Mouse (Mus musculus) C2C12 (cell line): ENCODE results near the gene Slc43a3. TPM values are rescaled to one million over a fixed set of nuclear protein-coding genes. Genes with fewer than 3 reads are reported as not detected.

Experiments
- H3K27me3 ChIP-seq: one replicate; pipeline ENCODE4 v1.6.1; 2011; ENCODE audit not compliant: control insufficient read depth, insufficient read depth, insufficient read length
- H3K36me3 ChIP-seq: one replicate; pipeline ENCODE4 v1.6.1; 2011; ENCODE audit not compliant: control insufficient read depth, insufficient read depth
- H3K4me3 ChIP-seq: one replicate; pipeline ENCODE4 v1.5.1; 2011; ENCODE audit warnings: mild to moderate bottlenecking, control low read depth; ENCODE audit not compliant: poor library complexity, insufficient read depth, severe bottlenecking
- H3K79me2 ChIP-seq: one replicate; pipeline ENCODE4 v1.6.1; 2011; ENCODE audit not compliant: control insufficient read depth, insufficient read depth
- H3K79me3 ChIP-seq: one replicate; pipeline ENCODE4 v1.6.1; 2011; ENCODE audit warnings: low read depth, control low read depth
- H3ac ChIP-seq: one replicate; pipeline ENCODE3; 2011; ENCODE audit warnings: low read depth; ENCODE audit not compliant: control insufficient read depth, insufficient read length
- CEBPB ChIP-seq: IDR thresholded peaks from one replicate; pipeline ENCODE4 v1.6.1; 2011; ENCODE audit warnings: low read depth, mild to moderate bottlenecking, control low read depth, moderate library complexity
- CTCF ChIP-seq: IDR thresholded peaks from one replicate; pipeline ENCODE4 v1.5.1; 2011; ENCODE audit not compliant: control insufficient read depth, insufficient read depth, insufficient read length
- FOSL1 ChIP-seq: IDR thresholded peaks from one replicate; pipeline ENCODE4 v1.8.0; 2011; ENCODE audit warnings: mild to moderate bottlenecking, low read length; ENCODE audit not compliant: poor library complexity, insufficient read depth, severe bottlenecking
- MAX ChIP-seq: IDR thresholded peaks from one replicate; pipeline ENCODE4 v1.6.1; 2011; ENCODE audit warnings: mild to moderate bottlenecking, control low read depth
- MYOD1 ChIP-seq: IDR thresholded peaks from one replicate; pipeline ENCODE4 v1.6.1; 2011; ENCODE audit warnings: low read depth; ENCODE audit not compliant: control insufficient read depth, insufficient read length
- MYOG ChIP-seq: IDR thresholded peaks from one replicate; pipeline ENCODE4 v1.6.1; 2011; ENCODE audit not compliant: control insufficient read depth, insufficient read length; ENCODE audit errors: extremely low read depth
- USF1 ChIP-seq: IDR thresholded peaks from one replicate; pipeline ENCODE4 v1.6.1; 2011; ENCODE audit warnings: low read depth, mild to moderate bottlenecking, control low read depth, moderate library complexity
- long read RNA-seq, 2 experiments: library from polyadenylated mRNA; unstranded; transcript quantifications; one replicate each; pipeline ENCODE4 v2.0.0; 2019 to 2020
- polyA plus RNA-seq: library from polyadenylated mRNA; unstranded; fragments of >200 nt; fragmentation: generic; extraction: Trizol; gene quantifications from one replicate; pipeline ENCODE4 v1.2.1, GENCODE M21; 2012; ENCODE audit warnings: missing spikeins

Slc43a3 gene
- 10.5 TPM for polyA plus RNA-seq
- long read RNA-seq, experiment 1, transcript Slc43a3-201 (13 exons, 2,583 nt) = major isoform, 12 of 27 reads
- long read RNA-seq, experiment 1, partial matches to known transcripts = 8 of 27 reads
- long read RNA-seq, experiment 1, other reads (novel, unspliced or antisense) = 7 of 27 reads
- long read RNA-seq, experiment 2, transcript Slc43a3-201 (13 exons, 2,583 nt) = major isoform, 66 of 138 reads
- long read RNA-seq, experiment 2, partial matches to known transcripts = 15 of 138 reads
- long read RNA-seq, experiment 2, other reads (novel, unspliced or antisense) = 57 of 138 reads

DNA sequence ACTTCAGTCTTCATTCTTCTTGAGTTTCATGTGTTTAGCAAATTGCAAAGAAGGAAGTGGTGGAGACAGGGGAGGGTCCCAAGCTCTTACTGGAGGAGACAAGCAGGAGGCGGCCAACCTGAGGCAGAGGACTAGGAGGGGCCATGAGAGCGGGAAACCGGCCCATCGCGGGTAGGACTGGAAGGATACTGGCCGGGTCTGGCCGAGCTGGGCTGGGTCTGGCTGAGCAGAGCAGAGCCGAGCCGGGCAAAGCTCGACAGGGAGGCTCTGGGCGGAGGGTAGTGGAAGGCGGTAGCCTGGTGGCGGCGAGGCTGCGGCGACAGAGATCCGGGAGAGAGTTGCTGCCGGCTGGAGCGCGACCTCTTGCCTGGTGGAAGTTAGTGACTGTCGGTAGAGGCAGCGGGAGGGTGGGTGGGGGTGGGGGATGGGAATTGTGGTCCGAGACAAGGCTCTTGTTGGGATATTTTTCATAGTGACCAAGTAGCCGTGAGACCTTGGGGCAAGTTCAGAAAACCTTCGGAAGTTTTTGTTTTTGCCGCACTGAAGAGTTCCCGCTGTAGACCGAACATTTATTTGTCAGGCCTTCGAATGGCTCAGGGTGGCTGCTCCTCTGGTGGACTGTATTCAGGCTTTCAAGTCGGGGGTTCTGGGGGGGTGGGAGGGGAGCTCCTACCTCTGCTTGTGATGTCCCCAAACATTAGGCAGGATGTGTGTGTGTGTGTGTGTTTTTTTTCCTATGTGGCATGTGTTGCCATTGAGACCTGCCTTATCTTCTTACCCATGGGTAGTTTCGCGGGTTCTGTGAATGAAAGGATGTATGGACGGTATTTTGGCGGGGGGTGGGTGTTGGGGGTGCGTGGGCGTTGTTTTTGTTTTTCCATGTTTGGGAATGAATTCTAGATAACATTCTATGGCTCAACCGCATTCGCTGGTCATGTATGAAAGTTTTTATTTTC, at the start of gene Slc43a3:
Slc43a3 (plus strand) TSS at position 106 of the 956 bp plus-strand sequence.
- Histone ChIP-seq H3K36me3 (no peaks in the 10 kb centered on the region), H3K79me2 (no peaks in the 10 kb centered on the region), H3ac (peak within 1 kb of the TSS; percentile 88), H3K79me3 (no peaks in the 10 kb centered on the region), H3K4me3 (peak within 1 kb of the TSS; percentile 11), H3K27me3 (no peaks in the 10 kb centered on the region)
- TF ChIP-seq MYOD1 (no peak), CTCF (no peak), MAX (no peak), FOSL1 (no peak), CEBPB (no peak), USF1 (no peak), MYOG (no peak)

DNA sequence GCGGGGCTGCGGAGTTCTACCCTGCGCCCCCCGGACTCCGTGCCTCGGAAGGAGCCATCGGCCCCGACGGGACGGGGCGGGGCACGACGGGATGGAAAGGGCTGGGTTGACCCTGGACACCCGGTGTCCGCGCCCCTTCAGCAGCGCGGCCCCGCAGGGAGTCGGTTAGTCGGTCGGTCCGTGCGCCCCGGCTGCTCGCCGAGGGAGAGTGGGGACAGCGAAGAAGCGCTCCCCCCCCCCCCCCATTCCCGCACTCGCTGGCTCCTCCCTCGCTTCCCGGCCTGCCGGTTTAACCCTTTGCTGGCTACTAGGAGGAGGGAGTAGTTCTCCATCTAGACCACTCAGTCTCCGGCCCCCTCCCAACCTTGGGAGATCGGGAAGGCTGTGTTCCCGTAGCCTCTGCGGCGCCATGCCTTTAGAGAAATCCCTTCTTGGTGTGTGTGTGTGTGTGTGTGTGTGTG, 49.5 kb upstream of the Slc43a3 start:
- Histone ChIP-seq H3ac (peak overlapping the region; percentile 44), H3K36me3 (no peaks in the 10 kb centered on the region), H3K79me3 (no peaks in the 10 kb centered on the region), H3K4me3 (no peak overlapping the region), H3K79me2 (no peaks in the 10 kb centered on the region), H3K27me3 (peaks cover 47% of the 10 kb centered on the region)
- TF ChIP-seq MAX (no peak), MYOG (no peak), MYOD1 (no peak), USF1 (no peak), CEBPB (no peak), FOSL1 (no peak), CTCF (no peak)

DNA sequence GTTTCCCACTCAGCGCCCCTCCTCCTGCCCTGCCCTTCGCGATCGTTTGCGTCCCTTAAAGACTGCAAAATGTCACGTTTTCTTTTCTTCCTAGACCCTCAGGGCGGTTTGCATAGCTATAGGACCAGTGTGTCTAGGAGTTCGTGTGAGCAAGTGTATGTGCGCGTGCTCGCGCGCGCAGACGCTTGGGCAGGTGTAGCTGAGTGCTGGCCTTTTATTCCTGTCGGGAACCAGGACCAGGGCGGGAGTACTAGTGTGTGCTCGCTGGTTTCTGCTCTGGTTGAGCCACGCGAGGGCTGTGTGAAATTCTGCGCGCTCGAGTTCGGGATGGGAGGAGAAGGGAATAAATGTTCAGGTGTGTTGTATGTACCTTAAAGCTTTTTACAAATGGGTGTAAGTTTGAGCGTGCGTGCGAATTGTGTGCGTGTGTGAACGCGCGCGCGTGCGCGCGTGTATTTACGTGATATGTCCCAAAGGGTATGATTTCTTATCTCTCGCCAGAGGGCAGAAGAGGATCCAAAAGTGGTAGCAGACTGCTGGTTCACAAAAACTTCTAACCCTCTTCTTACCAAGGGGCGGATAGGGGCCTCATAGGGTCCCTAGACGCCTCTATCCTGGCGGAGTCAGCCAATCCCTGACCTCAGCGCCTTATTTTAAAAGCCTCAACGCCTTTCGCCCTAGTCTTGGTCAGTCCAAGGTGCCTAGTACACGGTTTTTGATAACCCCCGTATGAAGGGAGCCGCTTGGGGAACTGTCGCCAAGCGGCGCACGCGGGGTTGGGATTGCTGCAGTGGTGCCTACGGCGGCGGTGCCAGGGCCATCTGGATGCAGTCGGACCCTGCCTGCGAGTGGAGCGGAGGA, 48.7 kb upstream of the Slc43a3 start:
- TF ChIP-seq CTCF (no peak), MYOG (no peak), MAX (no peak), CEBPB (no peak), FOSL1 (no peak), MYOD1 (no peak), USF1 (no peak)
- Histone ChIP-seq H3K27me3 (peaks cover 51% of the 10 kb centered on the region), H3K79me2 (no peaks in the 10 kb centered on the region), H3ac (peak overlapping the region; percentile 18), H3K36me3 (no peaks in the 10 kb centered on the region), H3K4me3 (no peak overlapping the region), H3K79me3 (no peaks in the 10 kb centered on the region)

GRCm38 (mm10) chr2:84888657-84889315, 47.6 kb upstream of the Slc43a3 start:
- no peaks in the 10 kb centered on the region for H3K79me3 ChIP-seq
- H3K27me3 ChIP-seq = peaks cover 48% of the 10 kb centered on the region
- H3K4me3 ChIP-seq = no peak overlapping the region
- H3K36me3 ChIP-seq = no peaks in the 10 kb centered on the region
- H3K79me2 ChIP-seq = no peaks in the 10 kb centered on the region
- no peak for TF ChIP-seq MYOD1
- TF ChIP-seq CTCF = peak; percentile 15
- no peak overlapping the region for H3ac ChIP-seq

DNA sequence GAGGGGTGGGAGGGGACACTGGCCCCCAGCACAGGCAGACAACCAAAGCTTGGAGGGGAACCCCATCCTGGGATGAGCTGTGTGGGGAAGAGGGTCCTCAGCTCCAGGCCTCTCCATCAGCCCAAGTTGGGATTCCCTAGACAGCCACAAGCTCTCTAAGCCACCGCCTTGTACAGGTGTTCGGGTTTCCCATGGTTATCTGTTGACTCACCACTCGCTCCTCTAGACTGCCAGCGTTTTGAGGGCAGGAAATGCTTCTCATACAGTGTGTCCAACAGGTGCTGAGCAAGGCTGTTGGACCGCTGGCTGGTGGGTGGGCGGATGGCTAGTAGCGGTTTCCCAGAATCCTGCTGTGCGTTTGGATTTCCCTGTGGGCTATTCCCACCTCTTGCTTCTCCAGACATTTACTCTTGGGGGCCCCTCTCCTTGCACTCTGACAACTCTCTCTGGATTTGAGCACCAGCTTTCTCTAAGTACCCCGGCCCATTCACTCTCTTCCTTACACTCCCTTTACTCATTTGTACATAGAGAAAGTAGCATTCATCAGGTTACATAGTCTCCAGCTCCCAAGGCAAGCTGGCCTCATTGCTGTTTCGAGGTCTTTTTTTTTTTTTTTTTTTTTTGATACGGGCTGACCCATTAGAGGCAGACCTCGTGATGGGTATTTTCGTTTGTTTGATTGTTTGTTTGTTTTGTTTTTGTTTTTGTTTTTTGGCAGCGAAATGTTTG, 46.9 kb upstream of the Slc43a3 start:
- TF ChIP-seq MYOD1 (no peak), USF1 (no peak), MAX (no peak), CEBPB (no peak), MYOG (no peak)
- Histone ChIP-seq H3K36me3 (no peaks in the 10 kb centered on the region), H3K27me3 (peaks cover 45% of the 10 kb centered on the region), H3ac (no peak overlapping the region), H3K4me3 (no peak overlapping the region), H3K79me2 (no peaks in the 10 kb centered on the region), H3K79me3 (no peaks in the 10 kb centered on the region)
